ENCODE assay signal across 8 mouse cellular contexts in the genomic region with DNA sequence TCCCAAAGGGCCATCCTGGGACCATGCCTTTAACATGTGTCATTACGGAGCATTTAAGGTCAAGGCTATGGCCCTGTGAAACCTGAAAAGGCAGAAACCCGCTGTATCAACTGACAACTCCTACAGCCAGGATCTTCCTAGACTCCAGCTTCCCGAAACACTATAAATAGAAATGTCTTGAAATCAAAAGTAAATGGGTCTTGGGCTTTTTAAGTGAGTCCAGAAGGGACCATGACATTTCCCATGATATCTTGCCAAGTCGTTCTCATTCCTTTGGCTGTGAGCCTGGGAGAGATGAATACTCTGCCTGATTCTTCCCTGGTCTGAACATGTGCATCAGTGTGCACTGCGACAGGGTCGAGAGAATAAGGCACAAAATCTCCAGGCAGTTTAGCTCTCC.
DNase-seq lines count a peak whose midpoint lies in the region; ATAC-seq lines count a peak whose summit lies in the region.

No protein-coding gene starts in this region.

- no peaks in the 10 kb centered on the region for H3K36me3 ChIP-seq in kidney, embryonic 15.5 days

- H3K4me1 ChIP-seq in kidney, embryonic 15.5 days, result peaks cover 8% of the 10 kb centered on the region; the same call in 1 of the 2 replicates

- no peak overlapping the region for H3K27ac ChIP-seq in kidney, embryonic 15.5 days

- H3K27me3 ChIP-seq in kidney, embryonic 15.5 days, result no peaks in the 10 kb centered on the region

- 65% methylated on average over 6 of the region's 6 CpGs for WGBS in kidney, embryonic 15.5 days

- ATAC-seq in kidney, embryonic 15.5 days (replicated peaks; ENCODE audit: low FRiP score), result no peak

- H3K9me3 ChIP-seq in kidney, embryonic 15.5 days (replicated peaks), result no peaks in the 10 kb centered on the region

- no peak overlapping the region for H3K4me3 ChIP-seq in kidney, embryonic 15.5 days (replicated peaks)

- DNase-seq in cerebellum, adult 18-20 months, result peak; percentile 45 to 46
- DNase-seq in cerebellum, adult 9-11 months, result no peak
- DNase-seq in kidney, adult 9 months, result peak; percentile 24
- DNase-seq in heart, adult 9 months (ENCODE audit: low spot score in 2 of 2), result peak; percentile 64 to 69
- DNase-seq in lung, postnatal 14 days, result peak; percentile 60
- DNase-seq in frontal cortex, postnatal 10 days (ENCODE audit: low spot score in 2 of 2), result no peak
- DNase-seq in yolk sac, embryonic 10.5 days (ENCODE audit: low spot score), result no peak

- no peak overlapping the region for H3K9ac ChIP-seq in kidney, embryonic 15.5 days

- no peak overlapping the region for H3K4me2 ChIP-seq in kidney, embryonic 15.5 days

Comparison
In these comparisons a context has a peak if more than half of its experiments do, and no peak if none do; other contexts are left out.
1. DNase-seq: peak in cerebellum, adult 18-20 months (2 of 2), kidney, adult 9 months (single experiment), heart, adult 9 months (2 of 2) and lung, postnatal 14 days (single experiment); none in cerebellum, adult 9-11 months (single experiment), frontal cortex, postnatal 10 days (0 of 2) and yolk sac, embryonic 10.5 days (single experiment).